Mouse (Mus musculus) cortical plate, adult 2 months (tissue): ENCODE measurements around the gene Panx1.

Source experiments
- CTCF ChIP-seq: fragments of 200-500 bp; IDR thresholded peaks from 2 replicates; pipeline ENCODE4 v1.5.1; 2011; ENCODE audit warnings: mild to moderate bottlenecking, control low read depth, low read length; ENCODE audit not compliant: insufficient read depth; ENCODE audit errors: extremely low read depth
- POLR2A ChIP-seq: fragments of 200-500 bp; IDR thresholded peaks from 2 replicates; pipeline ENCODE4 v1.6.1; 2011; ENCODE audit warnings: mild to moderate bottlenecking, low read length, control low read depth; ENCODE audit not compliant: insufficient read depth; ENCODE audit errors: extremely low read depth

DNA sequence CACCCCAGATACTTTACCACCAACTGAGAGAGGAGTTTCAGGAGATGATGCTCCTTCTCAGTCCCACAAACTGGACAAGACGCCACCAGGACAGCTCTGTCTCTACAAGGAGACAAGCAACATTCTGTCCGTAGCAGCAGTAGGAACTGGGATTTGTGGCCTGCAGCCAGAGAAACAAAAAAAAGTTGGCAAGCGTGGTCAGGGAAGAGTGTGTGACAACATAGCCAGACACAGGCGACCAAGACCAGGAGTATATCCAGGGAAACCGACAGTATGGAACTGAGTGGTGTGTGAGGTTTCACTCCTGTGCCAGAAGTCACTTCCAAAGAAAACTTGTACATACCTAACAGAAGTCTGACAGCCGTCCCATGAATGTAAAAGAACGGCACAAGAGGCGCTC, 14.5 kb downstream of the Panx1 start:
- TF ChIP-seq POLR2A (no peak), CTCF (no peak)
